Mouse (Mus musculus) layer of hippocampus, postnatal 10 days (tissue): ENCODE measurements around the gene Camk1. TPM values are rescaled to one million over a fixed set of nuclear protein-coding genes. Genes with fewer than 3 reads are reported as not detected.
A peak's percentile ranks its signal among the peaks of the same experiment; 100 is the strongest.

Source experiments
- DNase-seq, 2 experiments: peaks; one replicate each; pipeline ENCODE4 v3.0.0; 2021; ENCODE audit warnings: low spot score in 2 of 2
- total RNA-seq, 2 experiments: library from RNA; stranded (reverse); gene quantifications; 2 replicates each; pipeline ENCODE4 v1.2.3; 2021

The Camk1 gene
- total RNA-seq, 2 experiments from 2014 or later = 59.5 to 64.3 TPM

DNA sequence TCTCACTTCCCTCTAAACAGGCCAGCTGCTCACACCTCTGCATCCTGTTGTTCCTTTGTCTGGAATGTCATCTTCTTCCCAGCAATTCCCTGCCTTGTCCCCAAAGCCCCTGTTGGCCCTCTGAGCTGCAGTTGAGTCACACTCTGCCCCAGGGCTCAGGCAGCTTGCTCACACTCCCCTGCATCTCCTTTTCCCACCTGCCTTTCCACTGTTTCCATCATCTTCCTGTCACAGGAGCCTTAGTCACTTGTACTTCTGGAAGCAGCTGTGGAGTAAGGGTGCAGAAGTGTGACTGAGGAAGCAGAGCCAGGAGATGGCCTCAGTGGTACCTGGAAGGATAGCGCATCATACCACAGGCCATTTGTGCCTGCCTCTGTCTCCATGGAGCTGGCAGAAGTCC, 18.5 kb upstream of the Camk1 start:
- DNase-seq = no peak

DNA sequence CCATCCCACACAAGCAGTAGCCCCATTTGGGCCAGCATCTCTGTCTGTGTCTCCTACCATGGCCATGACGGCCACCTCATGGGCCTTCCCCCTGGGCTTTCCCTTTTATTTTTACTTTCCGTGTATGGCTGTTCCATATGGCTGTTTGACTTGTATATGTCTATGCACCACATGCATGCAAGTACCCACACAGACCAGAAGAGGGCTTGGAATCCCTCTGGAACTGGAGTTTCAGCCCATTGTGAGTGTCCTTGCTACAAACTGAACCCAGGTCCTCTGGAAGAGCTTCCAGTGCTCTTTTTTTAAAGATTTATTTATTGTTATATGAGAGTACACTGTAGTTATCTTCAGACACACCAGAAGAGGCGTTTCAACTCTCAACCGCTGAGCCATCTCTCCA, 17.7 kb upstream of the Camk1 start:
- DNase-seq = no peak

DNA sequence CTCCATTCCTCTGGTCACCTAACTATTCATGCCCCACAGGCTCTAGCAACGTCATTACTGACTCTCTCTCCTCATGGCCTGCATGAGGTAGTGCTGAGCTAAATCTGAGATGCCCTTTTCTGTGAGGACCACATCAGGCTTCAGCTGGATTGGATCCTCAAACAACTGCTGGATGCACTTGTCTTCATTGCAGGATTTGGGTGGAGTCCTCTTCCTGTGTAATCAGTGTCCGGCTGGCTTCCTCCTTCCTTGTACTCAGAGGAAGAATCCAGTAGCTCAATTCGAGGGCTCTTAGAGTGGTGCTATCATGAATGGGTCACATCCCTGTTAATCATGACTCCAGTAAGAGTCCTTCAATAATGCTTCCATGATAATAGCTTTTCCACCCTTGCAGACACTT, 9.9 kb upstream of the Camk1 start:
- DNase-seq = no peak

DNA sequence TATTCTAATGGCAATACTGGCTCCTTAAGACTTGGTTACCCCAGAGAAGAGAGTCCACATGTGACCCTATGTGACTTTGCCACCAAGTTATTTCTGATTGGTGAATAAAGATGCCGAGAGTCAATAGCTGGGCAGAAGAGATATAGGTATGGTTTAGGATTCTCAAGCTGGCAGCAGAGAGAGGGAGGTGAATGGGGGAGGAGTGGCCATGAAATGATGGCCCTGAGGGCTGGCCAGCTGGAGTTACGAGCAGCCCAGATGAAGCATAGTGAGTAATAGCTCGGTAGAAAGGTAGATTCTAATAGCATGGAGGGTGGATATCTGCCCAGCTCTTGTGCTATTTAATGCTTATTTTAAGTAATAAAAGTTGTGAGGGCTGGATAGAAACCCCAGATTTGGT, 9.0 kb upstream of the Camk1 start:
- no peak for DNase-seq

DNA sequence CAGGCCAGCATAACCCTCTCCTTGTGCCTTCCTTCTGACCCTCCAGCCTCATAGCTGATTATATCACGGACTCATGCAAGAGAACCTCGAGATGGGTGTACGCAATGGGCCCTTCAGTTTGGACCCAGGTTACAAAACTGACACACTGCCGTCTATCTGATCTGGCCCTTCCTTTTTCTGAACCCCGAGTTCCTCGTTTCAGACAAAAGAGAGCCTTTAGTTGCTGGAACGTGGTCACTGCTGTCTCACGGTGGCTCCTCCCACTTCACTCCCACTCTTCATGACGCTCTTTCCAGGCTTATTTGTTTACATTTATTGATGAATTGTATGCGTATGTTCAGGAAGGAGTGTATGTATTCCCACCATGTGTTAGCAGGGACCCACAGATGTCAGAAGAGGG, 7.9 kb upstream of the Camk1 start:
- no peak for DNase-seq

DNA sequence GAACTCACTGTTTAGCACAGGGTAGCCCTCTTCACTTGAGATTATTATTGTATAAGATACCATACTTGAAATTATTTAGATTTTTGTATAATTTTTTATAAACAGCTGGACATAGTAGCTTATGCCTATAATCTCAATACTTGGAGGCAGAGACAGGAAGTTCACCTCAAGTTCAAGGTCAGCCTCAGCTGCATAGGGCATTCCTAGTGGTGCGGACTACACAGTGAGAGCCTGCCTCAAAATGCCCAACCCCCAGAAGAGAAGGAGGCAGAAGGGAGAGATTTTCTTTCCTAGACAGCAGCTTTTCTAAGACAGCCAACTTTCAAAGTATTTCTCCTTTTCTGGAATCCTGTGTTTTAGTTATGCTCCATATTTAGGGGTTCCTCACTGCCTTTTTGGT, 7.4 kb upstream of the Camk1 start:
- no peak for DNase-seq

DNA sequence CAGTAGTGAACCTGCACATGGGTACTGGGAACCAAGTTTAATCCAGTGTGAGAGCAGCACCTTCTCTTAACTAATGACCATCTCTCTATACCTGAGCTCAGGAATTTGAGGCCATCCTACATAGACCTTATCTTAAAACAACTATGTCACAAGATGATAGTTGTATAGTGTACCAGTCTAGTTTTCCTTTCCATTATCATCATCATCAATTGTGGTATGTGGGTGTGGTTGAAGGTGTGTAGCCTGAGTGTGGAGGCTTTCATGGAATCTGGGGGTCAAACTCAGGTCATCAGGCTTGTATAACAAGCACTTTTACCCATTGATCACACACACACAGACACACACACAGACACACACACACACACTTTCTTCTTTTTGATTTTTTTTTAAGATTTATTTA, 6.8 kb upstream of the Camk1 start:
- DNase-seq = no peak

DNA sequence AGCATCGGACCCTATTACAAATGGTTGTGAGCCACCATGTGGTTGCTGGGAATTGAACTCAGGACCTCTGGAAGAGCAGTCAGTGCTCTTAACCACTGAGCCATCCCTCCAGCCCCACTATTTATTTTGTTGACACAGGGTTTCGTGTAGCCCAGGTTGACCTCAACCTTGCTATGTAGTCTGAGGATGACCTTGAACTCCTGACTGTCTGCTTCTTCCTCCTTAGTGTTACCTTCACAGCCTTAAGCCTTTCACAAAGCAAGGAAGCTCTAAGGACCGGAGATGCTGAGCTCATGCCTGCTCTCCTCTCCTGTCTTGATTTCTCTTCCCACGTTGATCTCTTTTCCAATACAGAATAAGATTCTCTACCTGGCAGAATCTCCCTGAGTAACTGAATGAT, 3.1 kb upstream of the Camk1 start:
- DNase-seq = no peak

DNA sequence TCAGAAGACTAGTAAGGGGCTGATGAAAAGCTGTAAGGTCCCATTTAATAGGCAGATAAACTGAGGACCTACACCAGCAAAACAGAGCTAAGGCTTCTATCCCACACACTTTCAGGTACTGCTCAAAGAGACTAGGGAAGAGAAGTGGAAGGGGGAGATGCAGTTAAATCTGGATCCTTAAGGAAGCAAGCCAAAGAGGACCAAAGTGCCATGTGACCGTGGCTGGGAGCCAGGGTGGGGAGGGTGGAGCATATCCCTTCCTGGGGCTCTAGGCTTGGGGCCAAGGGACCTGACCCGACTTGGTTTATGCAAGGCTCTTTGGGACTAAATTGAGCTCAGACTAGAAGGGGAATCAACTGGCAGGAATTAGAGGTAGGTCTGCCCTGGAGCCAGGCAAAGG, 537 bp upstream of the Camk1 start:
- peak; percentile 38 to 47 for DNase-seq

DNA sequence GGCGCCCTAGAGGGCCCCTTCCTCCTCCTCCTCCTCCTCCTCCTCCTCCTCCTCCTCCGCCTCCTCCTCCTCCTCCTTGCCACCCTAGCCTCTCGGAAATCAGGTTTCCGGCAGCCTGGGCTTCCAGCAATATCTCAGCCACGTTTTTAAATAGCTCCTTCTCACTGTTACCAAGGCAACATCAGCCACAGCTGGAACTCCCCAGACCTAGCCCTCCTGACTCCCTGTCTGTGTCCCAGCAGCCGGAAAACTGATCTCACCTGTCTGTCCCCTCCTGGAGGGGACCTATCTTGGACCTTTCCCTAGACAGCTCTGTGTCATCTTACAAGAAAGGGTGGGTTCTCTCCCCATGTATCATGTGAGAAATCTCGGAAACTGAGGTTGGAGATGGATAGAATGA, 1.5 kb downstream of the Camk1 start:
- DNase-seq = no peak

DNA sequence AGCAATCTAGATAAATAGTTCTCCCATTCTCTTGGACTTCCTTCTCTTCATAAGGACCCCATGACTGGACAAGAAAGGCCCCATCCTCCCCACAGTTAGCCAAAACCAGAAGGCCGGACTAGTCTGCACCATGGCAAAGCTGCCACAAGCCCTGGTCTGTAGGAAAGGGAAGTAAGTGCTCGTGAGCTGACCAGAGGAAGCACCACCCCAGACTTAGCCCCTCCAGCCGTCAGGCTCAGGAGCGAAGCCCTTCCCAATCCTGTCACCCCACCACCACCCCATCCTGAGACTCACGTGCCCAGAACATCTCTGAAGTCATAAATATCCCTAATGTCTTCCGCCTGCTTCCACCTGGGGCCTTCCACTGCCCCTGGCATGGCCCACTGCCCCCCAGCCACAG, 2.2 kb downstream of the Camk1 start:
- DNase-seq = no peak

DNA sequence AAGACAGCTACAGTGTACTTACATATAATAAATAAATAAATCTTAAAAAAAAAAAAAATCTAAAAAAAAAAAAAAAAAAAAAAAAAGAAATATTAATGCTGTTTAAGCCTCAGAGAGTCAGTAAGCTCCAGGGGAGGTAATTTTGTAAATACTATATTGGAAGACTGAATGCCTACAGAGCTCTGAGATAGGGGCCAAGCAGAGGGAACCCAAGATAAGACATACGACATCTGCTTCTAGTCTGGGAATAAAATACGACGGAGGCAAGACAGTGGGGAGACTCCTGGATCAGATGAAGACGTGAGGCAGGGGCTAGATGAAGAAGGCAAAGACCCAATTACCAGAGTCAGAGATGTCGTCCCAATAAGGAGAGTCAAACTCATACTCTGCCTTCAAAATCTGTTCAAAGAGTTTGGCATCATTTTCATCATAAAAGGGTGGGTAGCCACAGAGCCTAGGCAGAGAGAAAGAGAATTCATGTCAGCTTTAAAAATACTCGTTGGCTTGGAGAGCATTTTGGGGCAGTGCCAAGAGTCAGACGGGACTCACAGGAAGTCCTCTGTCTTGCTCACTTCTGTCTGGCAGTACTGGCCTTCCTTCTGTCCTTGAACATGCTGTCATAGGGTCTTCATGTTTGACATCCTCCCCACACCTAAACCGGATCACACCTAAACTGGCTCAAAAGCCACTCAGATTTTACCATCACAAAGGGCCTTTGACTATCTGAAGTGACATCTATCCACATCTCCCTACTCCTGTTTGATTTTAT, 6.7 kb downstream of the Camk1 start:
- DNase-seq = peak in 1 of 2 experiments; percentile 37

DNA sequence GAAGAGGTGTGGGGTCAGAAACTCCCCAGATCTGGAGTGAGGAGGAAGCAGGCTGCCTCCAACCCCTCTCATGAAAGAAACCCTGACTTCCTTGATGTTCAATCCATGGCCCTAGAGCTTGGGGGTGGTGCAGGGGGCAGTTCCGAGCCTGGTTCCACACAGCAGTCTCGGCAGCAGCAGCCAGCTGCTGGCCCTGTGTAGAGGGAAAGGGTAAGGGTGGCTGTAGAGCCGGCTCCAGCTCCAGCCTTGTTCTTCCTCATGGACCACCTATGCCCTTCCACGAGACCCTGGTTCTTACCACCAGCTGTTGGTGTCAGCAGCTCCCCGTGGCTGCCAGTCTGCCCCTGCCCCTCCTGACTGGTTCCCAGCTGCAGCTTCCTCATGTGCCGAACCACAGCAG, 9.6 kb downstream of the Camk1 start:
- DNase-seq = no peak

DNA sequence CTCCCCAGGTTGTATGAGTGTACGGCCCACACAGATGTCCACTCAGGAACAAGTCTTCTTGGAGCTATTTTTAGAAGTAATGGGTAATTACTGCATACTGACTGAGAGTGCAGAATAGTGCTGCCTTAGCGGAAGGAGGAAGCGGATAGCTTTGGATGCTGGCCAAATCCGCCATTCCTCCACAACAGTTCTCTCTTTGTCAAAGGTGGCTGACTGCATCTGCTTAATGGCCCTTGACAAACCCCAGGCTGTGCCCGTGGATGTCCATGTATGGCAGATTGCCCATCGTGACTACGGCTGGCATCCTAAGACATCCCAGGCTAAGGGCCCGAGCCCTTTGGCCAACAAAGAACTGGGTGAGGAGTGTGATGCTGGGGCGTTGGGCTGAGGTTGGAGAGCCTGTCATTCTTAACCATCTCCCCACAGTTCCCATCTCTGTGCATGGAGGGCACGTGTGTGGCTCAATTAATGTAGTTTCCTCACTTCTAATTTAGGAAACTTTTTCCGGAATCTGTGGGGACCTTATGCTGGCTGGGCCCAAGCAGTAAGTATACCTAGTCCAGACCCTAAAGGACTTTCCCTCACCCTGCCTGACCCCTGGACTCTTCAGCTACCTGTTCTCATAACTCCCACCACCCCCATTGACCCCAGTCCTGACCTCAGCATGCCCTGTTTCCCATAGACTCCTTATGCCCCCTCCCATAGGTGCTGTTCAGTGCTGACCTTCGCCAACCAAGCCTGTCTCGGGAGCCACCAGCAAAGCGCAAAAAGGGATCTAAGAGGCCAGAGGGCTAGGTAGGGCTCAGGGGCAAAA, 10.4 kb downstream of the Camk1 start:
- peak; percentile 64 to 71 for DNase-seq

DNA sequence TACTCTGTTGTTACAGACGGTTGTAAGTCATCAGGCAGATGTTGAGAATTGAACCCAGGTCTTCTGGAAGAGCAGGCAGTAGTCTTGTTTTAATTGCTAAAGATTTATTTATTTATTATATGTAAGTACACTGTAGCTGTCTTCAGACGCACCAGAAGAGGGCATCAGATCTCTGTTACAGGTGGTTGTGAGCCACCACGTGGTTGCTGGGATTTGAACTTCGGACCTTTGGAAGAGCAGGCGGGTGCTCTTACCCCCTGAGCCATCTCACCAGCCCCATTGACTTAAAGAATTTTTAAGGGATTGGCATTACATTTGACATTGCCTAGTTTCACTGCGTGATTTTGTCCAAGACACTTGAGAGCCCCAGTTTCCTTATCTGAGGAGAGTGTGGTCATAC, 11.1 kb downstream of the Camk1 start:
- peak in 1 of 2 experiments; percentile 1 for DNase-seq

DNA sequence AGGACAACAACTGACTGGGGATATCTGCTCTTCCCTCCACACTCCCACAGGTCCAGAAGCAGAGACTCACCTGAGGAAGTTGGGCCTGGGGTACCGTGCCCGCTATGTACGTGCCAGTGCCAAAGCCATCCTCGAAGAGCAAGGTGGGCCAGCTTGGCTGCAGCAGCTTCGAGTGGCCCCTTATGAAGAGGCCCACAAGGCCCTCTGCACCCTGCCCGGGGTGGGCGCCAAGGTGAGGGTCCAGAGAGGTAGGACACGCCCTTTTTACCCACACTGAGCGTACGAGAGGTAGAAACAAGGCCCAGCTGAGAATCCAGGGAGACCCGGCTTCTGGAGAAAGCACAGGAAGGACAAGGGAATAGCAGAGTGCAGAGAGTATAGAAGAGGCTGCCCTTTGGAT, 12.1 kb downstream of the Camk1 start:
- peak in 1 of 2 experiments; percentile 3 for DNase-seq

DNA sequence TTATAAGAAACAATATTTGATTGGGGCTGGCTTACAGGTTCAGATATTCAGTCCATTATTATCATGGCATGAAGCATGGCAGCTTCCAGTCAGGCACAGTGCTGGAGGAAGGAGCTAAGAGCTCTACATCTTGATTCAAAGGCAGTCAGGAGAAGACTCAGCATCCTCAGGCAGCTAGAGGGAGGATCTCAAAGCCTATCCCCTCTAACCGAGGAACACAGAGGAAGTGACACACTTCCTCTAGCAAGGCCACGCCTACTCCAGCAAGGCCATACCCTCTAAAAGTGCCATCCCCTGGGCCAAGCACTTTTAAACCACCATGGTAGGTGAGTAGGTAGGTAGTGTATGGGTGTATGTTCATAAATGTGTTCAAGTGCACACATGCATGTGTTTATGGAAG, 13.2 kb downstream of the Camk1 start:
- peak in 1 of 2 experiments; percentile 4 for DNase-seq

DNA sequence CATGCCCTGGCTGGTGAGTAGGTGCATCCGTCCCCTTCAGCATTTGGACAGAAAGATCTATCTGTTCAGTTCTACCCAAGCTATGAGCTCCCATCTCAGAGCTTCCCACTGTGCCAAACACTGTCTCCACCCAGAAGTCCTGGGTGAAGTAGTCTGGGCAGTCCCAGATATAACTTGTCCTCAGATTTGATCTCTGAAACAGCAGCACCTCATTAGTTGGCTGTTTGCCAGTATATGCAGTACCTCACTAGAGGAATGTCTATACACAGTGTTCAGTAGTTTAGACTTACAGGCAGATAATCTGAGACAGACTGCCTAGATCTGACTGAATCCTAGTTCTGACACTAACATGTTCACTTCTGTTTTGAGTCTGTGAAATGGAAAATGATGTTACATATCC, 14.4 kb downstream of the Camk1 start:
- no peak for DNase-seq

DNA sequence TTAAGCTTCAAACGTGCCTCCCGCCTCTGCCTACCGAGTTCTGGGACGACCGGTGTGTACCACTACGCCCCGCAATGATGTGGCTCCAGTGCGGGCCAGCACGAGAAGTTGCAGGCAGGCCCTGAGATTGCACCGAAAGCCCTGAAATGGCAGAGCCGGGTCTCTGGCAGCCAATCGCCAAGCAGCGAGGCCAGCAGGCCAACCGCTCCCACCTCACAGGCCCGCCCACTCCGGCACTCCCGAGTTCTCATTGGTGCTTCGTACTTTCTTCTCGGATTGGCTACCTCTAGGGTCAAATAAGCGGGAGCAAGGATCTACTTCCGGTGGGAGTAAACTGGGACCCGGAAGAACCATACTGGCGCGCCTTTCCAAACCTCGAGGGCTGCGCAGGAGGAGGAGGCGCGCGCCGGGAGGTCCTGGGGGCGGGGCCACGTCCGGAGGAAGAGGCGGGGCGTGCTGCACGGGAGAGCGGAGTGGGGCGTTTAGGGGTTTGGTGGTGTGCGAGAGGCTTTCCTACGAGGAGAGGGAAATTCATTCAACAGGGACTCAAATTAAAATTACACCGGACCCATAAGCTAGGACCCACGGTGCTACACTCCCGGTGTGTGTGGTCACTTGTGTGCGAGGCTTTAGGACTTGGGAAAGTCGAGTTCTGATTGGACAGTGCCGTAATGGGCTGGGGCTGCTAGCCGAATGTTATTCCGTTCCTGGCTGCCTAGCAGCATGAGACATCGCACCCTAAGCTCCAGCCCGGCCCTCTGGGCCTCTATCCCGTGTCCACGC, 17.1 kb downstream of the Camk1 start, which contains the start of gene Ogg1:
Gene Ogg1 (plus strand): TSS at position 440 of the 783 bp plus-strand sequence.
- peak; percentile 95 for DNase-seq

DNA sequence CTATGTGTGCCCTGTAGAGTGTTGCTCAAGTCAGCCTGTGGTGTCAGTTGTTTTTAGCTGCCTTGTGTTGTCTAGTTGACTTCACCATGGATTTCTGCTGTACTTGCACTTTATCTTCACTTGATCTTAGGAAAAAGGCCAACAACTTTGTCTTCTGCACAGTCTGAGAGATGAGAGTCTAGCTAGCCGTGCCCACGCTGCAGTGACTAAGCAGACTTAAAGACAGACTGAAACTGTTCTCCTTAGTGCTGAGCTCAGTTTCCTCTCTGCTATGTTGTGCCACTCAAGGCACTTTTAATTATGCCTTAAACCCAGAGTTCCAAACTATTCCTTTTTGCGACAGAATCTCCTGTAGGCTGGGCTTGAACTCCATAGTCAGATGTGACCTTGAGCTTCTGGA, 27.8 kb downstream of the Camk1 start:
- DNase-seq = no peak

DNA sequence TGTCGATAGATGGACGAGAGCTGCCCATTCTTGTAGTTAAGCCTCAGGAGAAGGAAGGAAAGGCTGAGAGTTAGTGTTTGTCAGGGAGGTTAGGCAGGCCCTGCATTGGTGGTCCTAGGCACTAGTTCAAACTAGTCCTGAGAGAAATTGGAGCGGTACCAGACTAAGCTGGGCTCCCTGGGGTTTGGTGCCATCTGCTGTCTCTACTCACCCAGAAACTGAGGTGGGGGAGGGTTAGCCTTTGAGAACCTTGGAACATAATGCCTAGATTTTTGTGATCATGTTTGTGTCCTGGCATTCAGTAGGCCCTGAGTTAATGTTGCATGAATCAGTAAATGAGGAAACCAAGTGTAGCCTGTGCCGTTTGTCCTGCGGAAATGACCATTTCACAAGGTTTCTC, 35.6 kb downstream of the Camk1 start:
- DNase-seq = peak; percentile 41 to 44
